Mouse (Mus musculus): Measurements from ENCODE around the gene Shroom3. TPM values are rescaled to one million over a fixed set of nuclear protein-coding genes. Genes with fewer than 3 reads are reported as not detected.
"Not testable (repeated sequence)": the region's sequence is repeated elsewhere in the genome, so short reads cannot be mapped to it uniquely, and the experiment has no call there.

Shroom3 gene
- polyA plus RNA-seq, 1 experiment from 2014 or later, result 2.9 TPM

GRCm38 (mm10) chr5:92908227-92908626, 225.0 kb downstream of the Shroom3 start:
- H3K36me3 ChIP-seq (ENCODE audit: control insufficient read depth, insufficient read depth, low read length), result no peaks in the 10 kb centered on the region
- ATAC-seq (ENCODE audit: low read depth), result no peak
- H3K4me1 ChIP-seq (ENCODE audit: control insufficient read depth, insufficient read depth, low read length), result peaks cover 13% of the 10 kb centered on the region; the same call in 1 of the 2 replicates
- no peak overlapping the region for H3K4me3 ChIP-seq (ENCODE audit: low read depth, low read length)
- H3K27ac ChIP-seq (ENCODE audit: low read depth, low read length), result no peak overlapping the region
- no peaks in the 10 kb centered on the region for H3K9me3 ChIP-seq (ENCODE audit: control insufficient read depth, low read length)
- H3K27me3 ChIP-seq (ENCODE audit: control insufficient read depth, insufficient read depth, low read length), result no peaks in the 10 kb centered on the region
- no peak overlapping the region for H3K9ac ChIP-seq (replicated peaks; ENCODE audit: low read depth, low read length)
- WGBS, result 87% methylated on average over 4 of the region's 4 CpGs
- H3K4me2 ChIP-seq (ENCODE audit: low read depth, low read length), result no peak overlapping the region

DNA sequence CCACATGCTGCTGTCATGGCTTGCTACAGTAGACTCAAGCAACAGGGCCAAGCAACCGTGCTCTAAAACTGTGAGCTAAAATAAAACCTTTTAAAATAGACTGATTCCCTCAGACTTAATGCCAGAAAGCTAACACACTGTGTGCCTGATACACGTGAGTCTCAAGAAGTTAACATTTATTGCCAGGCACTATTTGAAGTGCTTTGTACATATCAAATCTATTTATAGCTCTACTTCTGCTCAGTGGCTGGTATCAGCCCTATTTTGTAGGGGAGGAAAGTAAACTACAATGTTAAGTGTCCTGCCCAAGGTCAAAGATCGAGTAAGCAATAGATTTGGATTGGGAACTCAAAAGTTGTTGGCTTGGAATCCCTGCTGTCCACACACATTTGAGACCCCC, 227.6 kb downstream of the Shroom3 start:
- 97% methylated on average over 3 of the region's 3 CpGs for WGBS
- no peak for ATAC-seq (ENCODE audit: low read depth)

DNA sequence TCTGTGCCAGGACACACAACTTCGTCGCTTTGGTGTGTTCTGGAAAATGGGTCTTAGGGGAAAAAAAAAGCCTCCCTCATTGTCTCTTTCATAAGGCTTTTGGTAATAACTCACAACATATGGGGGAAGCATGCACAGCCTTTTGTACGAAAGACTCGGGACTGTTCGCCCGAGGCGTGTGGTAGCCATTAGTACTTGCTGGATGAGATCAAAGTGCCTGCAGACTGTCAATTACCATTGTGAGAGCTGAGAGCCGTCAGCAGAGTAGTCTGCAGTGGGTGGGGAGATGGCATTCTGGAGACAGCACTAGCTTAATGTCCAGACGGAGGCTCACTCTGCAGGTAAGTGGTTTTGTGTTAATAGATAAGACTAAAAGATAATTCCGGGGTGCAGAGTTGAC, 232.2 kb downstream of the Shroom3 start:
- WGBS, result 24% methylated on average over 10 of the region's 10 CpGs
- Histone ChIP-seq H3K27me3 (ENCODE audit: control insufficient read depth, insufficient read depth, low read length) (no peaks in the 10 kb centered on the region), H3K9ac (replicated peaks; ENCODE audit: low read depth, low read length) (no peak overlapping the region), H3K4me2 (ENCODE audit: low read depth, low read length) (no peak overlapping the region), H3K4me3 (ENCODE audit: low read depth, low read length) (no peak overlapping the region), H3K27ac (ENCODE audit: low read depth, low read length) (no peak overlapping the region), H3K9me3 (ENCODE audit: control insufficient read depth, low read length) (no peaks in the 10 kb centered on the region), H3K36me3 (ENCODE audit: control insufficient read depth, insufficient read depth, low read length) (no peaks in the 10 kb centered on the region), H3K4me1 (ENCODE audit: control insufficient read depth, insufficient read depth, low read length) (no peaks in the 10 kb centered on the region)
- ATAC-seq (ENCODE audit: low read depth), result no peak; the same call in 1 of the 2 replicates

More for the DNA sequence above, 227.6 kb downstream of the Shroom3 start:
- Histone ChIP-seq H3K9ac (replicated peaks; ENCODE audit: low read depth, low read length) (no peak overlapping the region), H3K27me3 (ENCODE audit: control insufficient read depth, insufficient read depth, low read length) (no peaks in the 10 kb centered on the region), H3K9me3 (ENCODE audit: control insufficient read depth, low read length) (no peaks in the 10 kb centered on the region), H3K27ac (ENCODE audit: low read depth, low read length) (no peak overlapping the region), H3K4me1 (ENCODE audit: control insufficient read depth, insufficient read depth, low read length) (no peaks in the 10 kb centered on the region), H3K4me3 (ENCODE audit: low read depth, low read length) (no peak overlapping the region), H3K4me2 (ENCODE audit: low read depth, low read length) (no peak overlapping the region), H3K36me3 (ENCODE audit: control insufficient read depth, insufficient read depth, low read length) (no peaks in the 10 kb centered on the region)

DNA sequence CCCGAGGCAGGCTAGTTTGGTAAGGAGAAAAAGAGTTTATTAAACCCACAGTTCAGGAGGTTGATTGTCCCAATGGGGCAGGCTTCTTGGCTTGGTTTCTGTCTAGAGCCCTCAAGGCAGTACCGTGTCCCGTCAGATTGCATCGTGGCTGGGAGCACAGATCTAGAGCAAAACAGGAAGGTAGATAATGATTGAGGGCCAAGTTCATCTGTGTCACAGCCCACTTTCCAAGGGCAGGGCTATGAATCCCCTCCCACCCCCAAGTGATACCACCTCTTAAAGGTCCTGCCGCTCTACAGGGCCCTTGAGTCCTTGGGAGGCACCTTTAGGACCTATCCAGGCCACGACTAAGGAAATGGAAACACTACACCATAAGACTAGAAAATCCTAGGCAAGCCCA, 234.5 kb downstream of the Shroom3 start:
- Histone ChIP-seq H3K9ac (replicated peaks; ENCODE audit: low read depth, low read length) (no peak overlapping the region), H3K4me2 (ENCODE audit: low read depth, low read length) (no peak overlapping the region), H3K9me3 (ENCODE audit: control insufficient read depth, low read length) (no peaks in the 10 kb centered on the region), H3K27ac (ENCODE audit: low read depth, low read length) (no peak overlapping the region), H3K4me1 (ENCODE audit: control insufficient read depth, insufficient read depth, low read length) (no peaks in the 10 kb centered on the region), H3K27me3 (ENCODE audit: control insufficient read depth, insufficient read depth, low read length) (no peaks in the 10 kb centered on the region), H3K4me3 (ENCODE audit: low read depth, low read length) (no peak overlapping the region), H3K36me3 (ENCODE audit: control insufficient read depth, insufficient read depth, low read length) (no peaks in the 10 kb centered on the region)
- no peak for ATAC-seq (ENCODE audit: low read depth)
- WGBS, result 90% methylated on average over 6 of the region's 6 CpGs

DNA sequence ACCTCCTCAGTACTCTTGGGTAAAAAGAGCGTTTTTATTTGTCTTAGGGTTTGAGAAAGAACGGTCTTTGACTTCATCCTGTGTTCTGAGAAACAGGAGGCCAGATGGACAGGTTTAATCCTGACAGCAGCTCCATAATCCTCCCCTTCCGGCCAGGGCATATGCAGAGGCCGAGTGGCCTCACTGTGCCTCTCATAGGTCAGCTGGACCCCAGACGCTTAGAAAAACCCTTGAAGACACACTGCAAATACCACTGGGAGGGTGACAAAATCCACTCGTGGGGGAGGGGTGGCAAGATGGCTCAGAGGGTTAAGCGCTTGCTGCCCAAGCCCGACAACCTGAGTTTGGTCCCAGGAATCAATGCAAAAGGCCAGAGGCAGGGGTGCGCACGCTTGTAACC, 234.9 kb downstream of the Shroom3 start:
- no peak overlapping the region for H3K4me2 ChIP-seq (ENCODE audit: low read depth, low read length)
- H3K27ac ChIP-seq (ENCODE audit: low read depth, low read length), result no peak overlapping the region

DNA sequence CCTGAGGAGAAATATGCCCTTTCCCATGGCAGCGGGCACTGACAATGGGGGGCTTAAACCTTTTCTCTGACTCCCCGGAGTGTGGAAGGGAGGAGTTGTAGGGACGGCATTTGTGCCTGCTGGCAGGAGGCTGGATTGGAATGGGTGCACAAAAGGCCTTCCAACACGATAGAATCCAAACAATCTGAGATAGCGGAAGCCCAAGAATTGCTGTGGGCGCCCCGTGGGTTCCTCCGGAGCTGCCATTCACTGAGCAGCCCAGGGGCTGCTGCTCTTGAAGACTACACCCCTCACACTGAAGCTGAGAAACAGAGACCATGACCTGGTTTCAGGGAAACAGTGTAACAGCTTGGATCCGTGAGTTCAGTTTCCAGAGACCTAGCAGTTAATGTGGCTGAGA, 235.6 kb downstream of the Shroom3 start:
- 26% methylated on average over 9 of the region's 9 CpGs for WGBS
- H3K4me3 ChIP-seq (ENCODE audit: low read depth, low read length), result no peak overlapping the region
- no peak overlapping the region for H3K9ac ChIP-seq (replicated peaks; ENCODE audit: low read depth, low read length)
- no peaks in the 10 kb centered on the region for H3K4me1 ChIP-seq (ENCODE audit: control insufficient read depth, insufficient read depth, low read length)
- H3K9me3 ChIP-seq (ENCODE audit: control insufficient read depth, low read length), result no peaks in the 10 kb centered on the region
- H3K36me3 ChIP-seq (ENCODE audit: control insufficient read depth, insufficient read depth, low read length), result no peaks in the 10 kb centered on the region
- no peaks in the 10 kb centered on the region for H3K27me3 ChIP-seq (ENCODE audit: control insufficient read depth, insufficient read depth, low read length)
- no peak overlapping the region for H3K4me2 ChIP-seq (ENCODE audit: low read depth, low read length)
- no peak overlapping the region for H3K27ac ChIP-seq (ENCODE audit: low read depth, low read length)
- ATAC-seq (ENCODE audit: low read depth), result no peak

More for the DNA sequence above, 234.9 kb downstream of the Shroom3 start:
- Histone ChIP-seq H3K4me1 (ENCODE audit: control insufficient read depth, insufficient read depth, low read length) (no peaks in the 10 kb centered on the region), H3K9me3 (ENCODE audit: control insufficient read depth, low read length) (no peaks in the 10 kb centered on the region), H3K36me3 (ENCODE audit: control insufficient read depth, insufficient read depth, low read length) (no peaks in the 10 kb centered on the region), H3K4me3 (ENCODE audit: low read depth, low read length) (no peak overlapping the region), H3K27me3 (ENCODE audit: control insufficient read depth, insufficient read depth, low read length) (no peaks in the 10 kb centered on the region), H3K9ac (replicated peaks; ENCODE audit: low read depth, low read length) (no peak overlapping the region)
- no peak for ATAC-seq (ENCODE audit: low read depth)
- WGBS, result 69% methylated on average over 10 of the region's 10 CpGs

- no peak overlapping the region for H3K4me2 ChIP-seq (ENCODE audit: low read depth, low read length)
- no peak overlapping the region for H3K9ac ChIP-seq (replicated peaks; ENCODE audit: low read depth, low read length)
- WGBS, result 66% methylated on average over 14 of the region's 14 CpGs
- no peaks in the 10 kb centered on the region for H3K4me1 ChIP-seq (ENCODE audit: control insufficient read depth, insufficient read depth, low read length)
- H3K4me3 ChIP-seq (ENCODE audit: low read depth, low read length), result no peak overlapping the region
- ATAC-seq (ENCODE audit: low read depth), result no peak
- H3K9me3 ChIP-seq (ENCODE audit: control insufficient read depth, low read length), result no peaks in the 10 kb centered on the region
- no peaks in the 10 kb centered on the region for H3K36me3 ChIP-seq (ENCODE audit: control insufficient read depth, insufficient read depth, low read length)
- no peaks in the 10 kb centered on the region for H3K27me3 ChIP-seq (ENCODE audit: control insufficient read depth, insufficient read depth, low read length)
- no peak overlapping the region for H3K27ac ChIP-seq (ENCODE audit: low read depth, low read length)
Measured at GRCm38 (mm10) chr5:92919390-92919789, 236.2 kb downstream of the Shroom3 start.

DNA sequence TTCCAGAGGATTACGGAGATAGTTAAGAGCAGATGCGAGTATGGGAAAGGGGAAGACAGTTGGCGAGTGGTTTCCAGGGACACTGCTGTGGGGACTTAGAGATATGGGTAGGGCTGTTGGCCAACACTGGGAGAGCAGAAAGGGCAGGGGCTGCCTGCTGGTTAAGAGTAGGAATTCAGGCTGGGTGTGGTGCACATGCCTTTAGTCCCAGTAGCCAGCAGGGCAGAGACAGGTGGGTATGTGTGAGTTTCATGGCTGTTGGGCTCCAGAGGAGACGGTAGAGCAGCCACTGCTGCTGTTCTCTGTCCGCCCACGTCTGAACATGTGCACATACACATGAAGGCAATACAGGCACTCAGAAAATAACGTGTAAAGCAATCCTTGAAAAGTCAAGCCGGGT, 237.7 kb downstream of the Shroom3 start:
- ATAC-seq (ENCODE audit: low read depth), result no peak
- H3K4me1 ChIP-seq (ENCODE audit: control insufficient read depth, insufficient read depth, low read length), result no peaks in the 10 kb centered on the region
- H3K4me2 ChIP-seq (ENCODE audit: low read depth, low read length), result no peak overlapping the region
- 93% methylated on average over 8 of the region's 8 CpGs for WGBS
- no peak overlapping the region for H3K27ac ChIP-seq (ENCODE audit: low read depth, low read length)
- H3K9ac ChIP-seq (replicated peaks; ENCODE audit: low read depth, low read length), result no peak overlapping the region
- H3K36me3 ChIP-seq (ENCODE audit: control insufficient read depth, insufficient read depth, low read length), result no peaks in the 10 kb centered on the region
- no peaks in the 10 kb centered on the region for H3K27me3 ChIP-seq (ENCODE audit: control insufficient read depth, insufficient read depth, low read length)
- H3K9me3 ChIP-seq (ENCODE audit: control insufficient read depth, low read length), result no peaks in the 10 kb centered on the region
- no peak overlapping the region for H3K4me3 ChIP-seq (ENCODE audit: low read depth, low read length)

DNA sequence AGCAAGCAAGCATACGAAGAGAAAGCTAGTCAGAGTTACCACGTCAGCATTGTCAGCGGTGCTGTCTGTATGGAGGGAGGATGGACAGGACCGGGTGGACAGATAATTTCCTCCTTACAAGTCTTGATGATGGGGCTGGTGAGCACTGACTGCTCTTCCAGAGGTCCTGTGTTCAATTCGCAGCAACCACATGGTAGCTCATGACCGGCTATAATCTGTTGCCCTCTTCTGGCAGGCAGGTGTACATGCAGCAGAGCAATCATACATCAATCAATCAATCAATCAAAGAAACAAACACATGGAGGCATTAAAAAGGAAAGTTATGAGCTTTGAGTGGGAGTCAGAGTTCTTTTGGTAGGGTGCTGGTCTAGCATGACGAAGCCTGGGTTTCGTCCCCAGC, 238.5 kb downstream of the Shroom3 start:
- Histone ChIP-seq H3K27me3 (ENCODE audit: control insufficient read depth, insufficient read depth, low read length) (no peaks in the 10 kb centered on the region), H3K9me3 (ENCODE audit: control insufficient read depth, low read length) (no peaks in the 10 kb centered on the region), H3K9ac (replicated peaks; ENCODE audit: low read depth, low read length) (no peak overlapping the region), H3K4me2 (ENCODE audit: low read depth, low read length) (no peak overlapping the region), H3K27ac (ENCODE audit: low read depth, low read length) (no peak overlapping the region), H3K4me1 (ENCODE audit: control insufficient read depth, insufficient read depth, low read length) (no peaks in the 10 kb centered on the region), H3K36me3 (ENCODE audit: control insufficient read depth, insufficient read depth, low read length) (no peaks in the 10 kb centered on the region), H3K4me3 (ENCODE audit: low read depth, low read length) (no peak overlapping the region)
- 88% methylated on average over 8 of the region's 8 CpGs for WGBS
- no peak for ATAC-seq (ENCODE audit: low read depth)

DNA sequence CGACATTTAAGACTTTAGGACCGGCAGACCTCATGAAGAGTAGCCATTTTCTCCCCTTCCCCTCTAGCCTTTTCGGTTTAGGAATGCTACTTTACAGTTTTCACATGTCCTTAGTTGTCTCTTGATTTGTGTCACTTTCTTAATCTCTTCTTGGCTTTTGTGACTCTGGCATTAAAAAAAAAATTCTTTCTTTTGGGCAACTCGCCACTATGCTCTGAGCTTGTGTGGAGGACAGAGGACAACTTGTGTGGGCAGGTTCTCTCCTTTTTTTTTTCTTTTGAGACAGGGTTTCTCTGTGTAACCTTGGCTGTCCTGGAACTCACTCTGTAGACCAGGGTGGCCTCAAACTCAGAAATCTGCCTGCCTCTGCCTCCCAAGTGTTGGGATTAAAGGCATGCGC, 239.7 kb downstream of the Shroom3 start:
- not testable (repeated sequence) for H3K4me1 ChIP-seq (ENCODE audit: control insufficient read depth, insufficient read depth, low read length); H3K4me3 ChIP-seq (ENCODE audit: low read depth, low read length); H3K36me3 ChIP-seq (ENCODE audit: control insufficient read depth, insufficient read depth, low read length); H3K4me2 ChIP-seq (ENCODE audit: low read depth, low read length); H3K9me3 ChIP-seq (ENCODE audit: control insufficient read depth, low read length); ATAC-seq (ENCODE audit: low read depth); H3K9ac ChIP-seq (replicated peaks; ENCODE audit: low read depth, low read length); H3K27me3 ChIP-seq (ENCODE audit: control insufficient read depth, insufficient read depth, low read length); H3K27ac ChIP-seq (ENCODE audit: low read depth, low read length)
- WGBS, result 96% methylated on average over 5 of the region's 5 CpGs
